Mouse (Mus musculus) left cerebral cortex, postnatal 10 days (tissue): ENCODE results near the gene Ntf5. TPM values are rescaled to one million over a fixed set of nuclear protein-coding genes. Genes with fewer than 3 reads are reported as not detected.
"Not testable (repeated sequence)": the region's sequence is repeated elsewhere in the genome, so short reads cannot be mapped to it uniquely, and the experiment has no call there.

Experiments used
- DNase-seq, 2 experiments: peaks; one replicate each; pipeline ENCODE4 v3.0.0; 2021 to 2022; ENCODE audit warnings: low spot score in 2 of 2, mixed read lengths in 1 of 2; ENCODE audit errors: extremely low spot score in 1 of 2
- intact Hi-C: fragments of 180-260 bp; cut with DNase I; formaldehyde crosslinking; loops from one replicate; pipeline ENCODE4 v1.15.1; 2025
- microRNA-seq: library from miRNA; unstranded; fragments of <30 nt; microRNA quantifications from one replicate; pipeline ENCODE4 v1.2.0, GENCODE M21; 2022
- total RNA-seq, 2 experiments: library from RNA; stranded (reverse); gene quantifications; 2 replicates each; pipeline ENCODE4 v1.2.3; 2021

Gene Ntf5
- total RNA-seq, 2 experiments from 2014 or later, result not detected

GRCm38 (mm10) chr7:45457204-45458060 is 43.9 kb downstream of the Ntf5 start:
- intact Hi-C loops, result no loop called here
- peak in 1 of 2 experiments; percentile 43 for DNase-seq

GRCm38 (mm10) chr7:45458748-45459563 is 45.5 kb downstream of the Ntf5 start:
- intact Hi-C loops, result no loop called here
- DNase-seq, result peak; percentile 62 to 90

GRCm38 (mm10) chr7:45459564-45460140 is 46.2 kb downstream of the Ntf5 start, which contains the start of gene Ftl1:
Gene Ftl1, minus strand, starts transcription at chr7:45459884.
- peak; percentile 98 to 99 for DNase-seq
- intact Hi-C loops, result not testable (repeated sequence)

- no peak for DNase-seq
Observed at GRCm38 (mm10) chr7:45460377-45460776, 46.9 kb downstream of the Ntf5 start.

GRCm38 (mm10) chr7:45460860-45461314 is 47.4 kb downstream of the Ntf5 start:
- DNase-seq, result peak in 1 of 2 experiments; percentile 78

More at GRCm38 (mm10) chr7:45460377-45460776, 46.9 kb downstream of the Ntf5 start:
- intact Hi-C loops, result no loop called here

GRCm38 (mm10) chr7:45461326-45461725 is 47.8 kb downstream of the Ntf5 start:
- no peak for DNase-seq
- intact Hi-C loops, result no loop called here

More at GRCm38 (mm10) chr7:45460860-45461314, 47.4 kb downstream of the Ntf5 start:
- intact Hi-C loops, result no loop called here

GRCm38 (mm10) chr7:45461781-45462180 is 48.3 kb downstream of the Ntf5 start:
- DNase-seq, result no peak
- intact Hi-C loops, result no loop called here

GRCm38 (mm10) chr7:45462325-45462724 is 48.8 kb downstream of the Ntf5 start:
- intact Hi-C loops, result no loop called here
- DNase-seq, result no peak

- DNase-seq, intact Hi-C loops: not testable (repeated sequence)
Observed at GRCm38 (mm10) chr7:45462868-45463267, 49.4 kb downstream of the Ntf5 start.

- no peak for DNase-seq
- intact Hi-C loops, result no loop called here
Observed at GRCm38 (mm10) chr7:45463987-45464778, 50.7 kb downstream of the Ntf5 start.

- no peak for DNase-seq
- intact Hi-C loops, result no loop called here
Observed at GRCm38 (mm10) chr7:45465112-45465511, 51.6 kb downstream of the Ntf5 start.

GRCm38 (mm10) chr7:45465549-45465948 is 52.1 kb downstream of the Ntf5 start:
- no peak for DNase-seq
- intact Hi-C loops, result no loop called here

GRCm38 (mm10) chr7:45466283-45467089 is 53.0 kb downstream of the Ntf5 start, which contains the start of gene Bax:
Gene Bax, minus strand, starts transcription at chr7:45466898.
- peak; percentile 95 to 98 for DNase-seq
- intact Hi-C loops, result no loop called here

Small RNA genes within 50 kb of the gene (microRNA-seq; reads per million reads assigned to microRNA genes)
- gene Gm22133, result not detected

Other genes with a start within 250 kb of the Ntf5 start
- gene Slc17a7, start 249.7 kb upstream of the Ntf5 start, total RNA-seq, result 1,000 to 10,000 TPM; 1,057 to 1,070 TPM
- gene Gfy, start 234.1 kb upstream of the Ntf5 start, total RNA-seq, result under 1 TPM in 1 of 2 experiments, not detected in 1; 0.17 TPM
- gene Pth2, start 232.7 kb upstream of the Ntf5 start, total RNA-seq, result not detected
- 1 to 10 TPM; 2.0 to 2.3 TPM for gene Ccdc155, start 208.8 kb upstream of the Ntf5 start, total RNA-seq
- gene Dkkl1, start 201.5 kb upstream of the Ntf5 start, total RNA-seq, result 10 to 100 TPM; 16.3 to 18.7 TPM
- 1 to 10 TPM; 6.6 to 6.8 TPM for gene Tead2, start 197.9 kb upstream of the Ntf5 start, total RNA-seq
- 1 to 10 TPM; 4.1 to 4.3 TPM for gene Cd37, start 174.6 kb upstream of the Ntf5 start, total RNA-seq
- gene Slc6a16, start 172.6 kb upstream of the Ntf5 start, total RNA-seq, result 1 to 10 TPM; 1.4 to 1.7 TPM
- under 1 TPM; 0.41 to 0.60 TPM for gene Slc6a21, start 136.2 kb upstream of the Ntf5 start, total RNA-seq
- 10 to 100 TPM; 20.5 to 32.2 TPM for gene Trpm4, start 79.9 kb upstream of the Ntf5 start, total RNA-seq
- 1 to 10 TPM in 1 of 2 experiments, under 1 TPM in 1; 0.99 to 1.3 TPM for gene Hrc, start 78.4 kb upstream of the Ntf5 start, total RNA-seq
- gene Ppfia3, start 46.7 kb upstream of the Ntf5 start, total RNA-seq, result 100 to 1,000 TPM; 142 to 147 TPM
- 100 to 1,000 TPM; 176 to 192 TPM for gene Lin7b, start 43.1 kb upstream of the Ntf5 start, total RNA-seq
- gene Snrnp70, start 18.0 kb upstream of the Ntf5 start, total RNA-seq, result 100 to 1,000 TPM; 352 to 384 TPM
- gene Kcna7, start 8.0 kb upstream of the Ntf5 start, total RNA-seq, result not detected
- gene Lhb, start 7.1 kb downstream of the Ntf5 start, total RNA-seq, result not detected
- 10 to 100 TPM; 16.9 to 17.3 TPM for gene Gys1, start 21.1 kb downstream of the Ntf5 start, total RNA-seq
- 10 to 100 TPM; 31.3 to 41.1 TPM for gene Ruvbl2, start 24.4 kb downstream of the Ntf5 start, total RNA-seq
- gene Ftl1, start 46.2 kb downstream of the Ntf5 start, total RNA-seq, result 100 to 1,000 TPM; 445 to 456 TPM
- gene Bax, start 53.2 kb downstream of the Ntf5 start, total RNA-seq, result 10 to 100 TPM; 86.0 to 93.8 TPM
- not detected for gene Tulp2, start 68.2 kb downstream of the Ntf5 start, total RNA-seq
- gene Gm45808, start 73.1 kb downstream of the Ntf5 start, total RNA-seq, result not detected
- gene Dhdh, start 75.1 kb downstream of the Ntf5 start, total RNA-seq, result 1 to 10 TPM; 3.0 to 3.1 TPM
- gene Nucb1, start 96.7 kb downstream of the Ntf5 start, total RNA-seq, result 100 to 1,000 TPM; 114 to 127 TPM
- gene Ppp1r15a, start 112.6 kb downstream of the Ntf5 start, total RNA-seq, result 10 to 100 TPM; 25.5 to 28.5 TPM
- gene Plekha4, start 112.6 kb downstream of the Ntf5 start, total RNA-seq, result 1 to 10 TPM; 1.3 to 2.7 TPM
- under 1 TPM in 1 of 2 experiments, not detected in 1; 0.93 TPM for gene Hsd17b14, start 141.2 kb downstream of the Ntf5 start, total RNA-seq
- gene Bcat2, start 156.5 kb downstream of the Ntf5 start, total RNA-seq, result 10 to 100 TPM; 20.9 to 21.8 TPM
- not detected for gene Fgf21, start 201.8 kb downstream of the Ntf5 start, total RNA-seq
- under 1 TPM; 0.13 to 0.30 TPM for gene Fut1, start 203.6 kb downstream of the Ntf5 start, total RNA-seq
- not detected for gene Izumo1, start 208.1 kb downstream of the Ntf5 start, total RNA-seq
- gene Rasip1, start 213.8 kb downstream of the Ntf5 start, total RNA-seq, result 10 to 100 TPM; 15.1 to 15.8 TPM
- gene Mamstr, start 226.3 kb downstream of the Ntf5 start, total RNA-seq, result 1 to 10 TPM; 1.2 to 2.2 TPM